Mouse (Mus musculus) intestine, embryonic 14.5 days (tissue): Measurements from ENCODE around the gene Zbtb45. TPM values are rescaled to one million over a fixed set of nuclear protein-coding genes. Genes with fewer than 3 reads are reported as not detected.
A peak's percentile ranks its signal among the peaks of the same experiment; 100 is the strongest.

Experiments used
- ATAC-seq: fragments of 200-750 bp; cut with Nextera tagmentation; replicated peaks from 2 replicates; pipeline ENCODE4 v1.8.0; 2017; ENCODE audit warnings: low read depth, moderate number of reproducible peaks, moderate TSS enrichment, moderate library complexity; ENCODE audit not compliant: low FRiP score, low TSS enrichment
- DNase-seq: peaks from one replicate; pipeline ENCODE4 v3.0.0-alpha.2; 2018; ENCODE audit warnings: low spot score
- H3K27ac ChIP-seq: fragments of 300-500 bp; sonication (generic); 2 replicates; pipeline ENCODE4 v1.5.1; 2014; ENCODE audit warnings: low read depth, mild to moderate bottlenecking, control low read depth
- H3K27me3 ChIP-seq: fragments of 300-500 bp; sonication (generic); replicated peaks from 2 replicates; pipeline ENCODE4 v1.6.1; 2014; ENCODE audit warnings: low read length, control low read depth; ENCODE audit not compliant: control insufficient read depth, insufficient read depth
- H3K36me3 ChIP-seq: fragments of 300-500 bp; sonication (generic); 2 replicates; pipeline ENCODE4 v1.6.1; 2014; ENCODE audit warnings: low read length, control low read depth; ENCODE audit not compliant: control insufficient read depth, insufficient read depth
- H3K4me1 ChIP-seq: fragments of 300-500 bp; sonication (generic); replicated peaks from 2 replicates; pipeline ENCODE4 v1.6.1; 2014; ENCODE audit warnings: low read length, control low read depth, mixed read lengths; ENCODE audit not compliant: control insufficient read depth, insufficient read depth
- H3K4me2 ChIP-seq: fragments of 300-500 bp; sonication (generic); 2 replicates; pipeline ENCODE4 v1.6.1; 2014; ENCODE audit warnings: low read length
- H3K4me3 ChIP-seq: fragments of 300-500 bp; sonication (generic); 2 replicates; pipeline ENCODE4 v1.5.1; 2014; ENCODE audit warnings: low read depth, low read length, control low read depth, mixed read lengths
- H3K9ac ChIP-seq: fragments of 300-500 bp; sonication (generic); 2 replicates; pipeline ENCODE4 v1.6.1; 2014; ENCODE audit warnings: mild to moderate bottlenecking, low read length
- H3K9me3 ChIP-seq: fragments of 300-500 bp; sonication (generic); 2 replicates; pipeline ENCODE4 v1.6.1; 2016; ENCODE audit warnings: low read length, control low read depth; ENCODE audit not compliant: control insufficient read depth
- WGBS: fragments of 180-500 bp; shearing (Covaris S2); extraction: QIAGEN DNeasy Blood & Tissue Kit; methylation state at CpG from one replicate; pipeline ENCODE4 v1.1.7; 2014; 5-methylcytosine and 5-hydroxymethylcytosine counted together
- polyA plus RNA-seq: library from polyadenylated mRNA; unstranded; fragments of >200 nt; fragmentation: Nextera tagmentation; extraction: Ambion mirVana; gene quantifications from 2 replicates; pipeline ENCODE4 v1.2.1, GENCODE M21; 2014

Gene Zbtb45
- polyA plus RNA-seq, 1 experiment from 2014 or later = 26.9 TPM

DNA sequence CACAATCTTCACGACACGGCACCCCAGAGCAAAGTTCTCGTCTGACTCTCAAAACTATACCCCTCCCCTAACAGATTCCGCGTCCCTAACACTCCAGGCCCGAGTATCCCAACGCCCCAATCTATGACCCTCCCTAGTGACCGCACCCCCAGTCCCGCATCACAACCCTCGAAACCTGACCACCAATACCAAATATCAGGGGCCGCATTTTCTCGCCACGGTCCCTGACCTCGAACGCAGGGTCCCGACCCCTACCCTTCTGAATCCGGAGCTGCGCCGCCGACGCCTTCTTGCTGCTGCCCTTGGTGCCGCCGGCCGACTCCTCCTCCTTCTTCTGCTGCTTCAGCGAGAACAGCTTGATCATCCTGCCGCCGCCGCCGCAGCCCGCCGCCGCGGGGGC lies 27.5 kb upstream of the Zbtb45 start:
- peaks cover 11% of the 10 kb centered on the region for H3K27me3 ChIP-seq
- H3K9ac ChIP-seq = peak overlapping the region; percentile 94
- peaks cover 30% of the 10 kb centered on the region for H3K36me3 ChIP-seq
- no peaks in the 10 kb centered on the region for H3K9me3 ChIP-seq
- under 1% methylated on average over 32 of the region's 33 CpGs for WGBS
- H3K27ac ChIP-seq = peak overlapping the region; percentile 100
- peak overlapping the region; percentile 80 for H3K4me2 ChIP-seq
- no peak; the same call in 1 of the 2 replicates for ATAC-seq
- peaks cover 29% of the 10 kb centered on the region for H3K4me1 ChIP-seq
- DNase-seq = peak; percentile 83
- peak overlapping the region; percentile 61 for H3K4me3 ChIP-seq

GRCm38 (mm10) chr7:13036806-13037205 lies 27.0 kb upstream of the Zbtb45 start:
- Histone ChIP-seq H3K9ac (peak overlapping the region; percentile 94), H3K36me3 (peaks cover 35% of the 10 kb centered on the region), H3K9me3 (no peaks in the 10 kb centered on the region), H3K27me3 (peaks cover 5% of the 10 kb centered on the region), H3K4me1 (peaks cover 29% of the 10 kb centered on the region), H3K4me2 (peak overlapping the region; percentile 80), H3K4me3 (peak overlapping the region; percentile 61), H3K27ac (0 out of 2 replicates have a peak overlapping the region, but pooled peaks have one; percentile 100)
- DNase-seq = no peak
- no peak for ATAC-seq
- WGBS = 38% methylated on average over 4 of the region's 4 CpGs

GRCm38 (mm10) chr7:13035211-13035855 lies 25.5 kb upstream of the Zbtb45 start:
- 83% methylated on average over 17 of the region's 17 CpGs for WGBS
- Histone ChIP-seq H3K4me1 (peaks cover 29% of the 10 kb centered on the region), H3K27me3 (no peaks in the 10 kb centered on the region), H3K36me3 (peaks cover 50% of the 10 kb centered on the region), H3K4me3 (no peak overlapping the region), H3K9ac (no peak overlapping the region), H3K27ac (peak overlapping the region; percentile 86), H3K9me3 (no peaks in the 10 kb centered on the region), H3K4me2 (peak overlapping the region; percentile 78; the same call in 1 of the 2 replicates)
- ATAC-seq (no peak), DNase-seq (no peak)

- Histone ChIP-seq H3K4me3 (peak within 1 kb of the TSS; percentile 61), H3K36me3 (peaks cover 60% of the 10 kb centered on the region), H3K9me3 (no peaks in the 10 kb centered on the region), H3K4me1 (peaks cover 29% of the 10 kb centered on the region), H3K4me2 (peak within 1 kb of the TSS; percentile 78), H3K27ac (peak within 1 kb of the TSS; percentile 86), H3K9ac (peak within 1 kb of the TSS; percentile 79), H3K27me3 (no peaks in the 10 kb centered on the region)
- DNase-seq (peak; percentile 96), ATAC-seq (peak; percentile 75)
- under 1% methylated on average over 45 of the region's 45 CpGs for WGBS
Observed at GRCm38 (mm10) chr7:13034148-13034977, 24.5 kb upstream of the Zbtb45 start, which contains the start of gene Chmp2a. Chmp2a (minus strand) TSS chr7:13034807.

DNA sequence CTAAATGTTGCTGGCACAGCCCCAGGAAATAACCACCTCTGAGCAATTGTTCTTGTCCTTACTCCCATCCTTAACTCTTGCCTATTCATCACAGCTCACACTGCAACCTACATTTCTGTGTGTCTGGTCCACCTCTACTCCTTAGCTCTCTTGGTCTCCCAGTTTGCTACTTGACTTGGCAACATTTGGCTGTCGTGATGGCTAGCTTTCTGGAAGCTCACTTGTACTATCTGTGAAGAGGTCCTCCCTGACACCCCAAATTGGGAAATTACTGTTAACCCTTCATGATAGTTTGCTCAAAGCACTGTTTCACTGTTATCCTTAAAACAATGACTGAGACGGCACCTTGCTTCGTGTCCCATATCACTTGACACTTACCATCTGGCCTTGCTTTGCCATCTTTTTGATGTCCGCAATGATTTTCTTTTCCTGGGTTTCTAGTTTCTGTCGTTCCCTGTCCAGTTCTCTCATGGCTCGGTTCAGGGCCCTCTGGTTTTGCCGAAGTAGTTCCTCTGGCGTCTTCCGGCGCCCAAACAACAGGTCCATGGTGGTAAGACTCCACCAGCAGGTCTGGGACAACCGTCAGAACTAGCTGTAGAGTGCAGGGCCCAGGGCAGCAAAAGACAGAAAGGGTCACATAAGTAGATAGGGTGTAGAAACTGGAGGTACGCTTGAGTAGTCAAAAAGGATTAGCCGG lies 23.8 kb upstream of the Zbtb45 start:
- H3K4me1 ChIP-seq = peaks cover 21% of the 10 kb centered on the region
- H3K9me3 ChIP-seq = no peaks in the 10 kb centered on the region
- ATAC-seq (no peak), DNase-seq (peak; percentile 54)
- H3K9ac ChIP-seq = peak overlapping the region; percentile 79
- peak overlapping the region; percentile 86 for H3K27ac ChIP-seq
- peaks cover 67% of the 10 kb centered on the region for H3K36me3 ChIP-seq
- no peaks in the 10 kb centered on the region for H3K27me3 ChIP-seq
- 40% methylated on average over 13 of the region's 13 CpGs for WGBS
- peak overlapping the region; percentile 78 for H3K4me2 ChIP-seq
- H3K4me3 ChIP-seq = peak overlapping the region; percentile 61

DNA sequence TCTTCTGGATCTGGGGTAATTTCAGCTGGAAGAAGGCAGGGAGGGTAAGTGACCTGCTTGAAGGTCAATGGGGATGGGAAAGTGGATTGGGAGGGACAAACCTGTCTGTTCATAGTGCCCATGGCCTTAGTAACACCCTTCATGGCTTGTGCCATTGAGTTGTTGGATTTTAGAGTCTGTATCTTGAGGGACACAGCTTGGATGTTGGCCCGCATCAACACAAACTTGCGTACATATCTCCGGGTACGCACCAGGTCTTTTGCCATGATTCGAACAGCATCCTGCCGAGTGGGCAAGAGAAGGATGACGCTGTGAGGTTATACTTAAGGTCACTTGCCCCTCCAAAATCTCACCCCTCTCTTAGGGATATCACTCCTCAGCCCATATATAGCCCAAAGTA lies 22.7 kb upstream of the Zbtb45 start:
- H3K27me3 ChIP-seq = no peaks in the 10 kb centered on the region
- no peak overlapping the region for H3K9ac ChIP-seq
- H3K4me1 ChIP-seq = peaks cover 21% of the 10 kb centered on the region
- DNase-seq = no peak
- no peaks in the 10 kb centered on the region for H3K9me3 ChIP-seq
- peaks cover 78% of the 10 kb centered on the region for H3K36me3 ChIP-seq
- WGBS = 91% methylated on average over 7 of the region's 7 CpGs
- H3K4me3 ChIP-seq = no peak overlapping the region
- H3K27ac ChIP-seq = no peak overlapping the region
- no peak for ATAC-seq
- no peak overlapping the region for H3K4me2 ChIP-seq

- Histone ChIP-seq H3K9me3 (no peaks in the 10 kb centered on the region), H3K4me3 (no peak overlapping the region), H3K4me2 (no peak overlapping the region), H3K4me1 (peaks cover 21% of the 10 kb centered on the region), H3K36me3 (peaks cover 83% of the 10 kb centered on the region), H3K27me3 (no peaks in the 10 kb centered on the region), H3K27ac (no peak overlapping the region), H3K9ac (no peak overlapping the region)
- peak; percentile 50 for DNase-seq
- no peak for ATAC-seq
- WGBS = 80% methylated on average over 2 of the region's 2 CpGs
Observed at GRCm38 (mm10) chr7:13031983-13032382, 22.1 kb upstream of the Zbtb45 start.

DNA sequence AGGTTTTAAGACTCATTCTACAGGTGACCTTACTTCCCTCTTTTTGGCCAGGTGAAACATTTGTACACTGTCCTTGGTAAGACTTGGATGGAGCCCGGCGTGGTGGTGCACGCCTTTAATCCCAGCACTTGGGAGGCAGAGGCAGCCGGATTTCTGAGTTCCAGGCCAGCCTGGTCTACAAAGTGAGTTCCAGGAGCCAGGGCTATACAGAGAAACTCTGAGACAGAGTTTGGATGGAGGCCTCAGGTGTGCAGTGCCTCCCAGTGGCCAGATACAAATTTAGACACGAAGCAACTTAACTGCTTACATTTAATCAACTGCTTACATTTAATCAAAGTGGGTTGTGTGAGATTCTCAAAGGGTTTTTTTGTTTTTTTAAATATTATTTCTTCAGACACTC lies 21.2 kb upstream of the Zbtb45 start:
- no peak overlapping the region; the same call in 1 of the 2 replicates for H3K4me3 ChIP-seq
- peaks cover 87% of the 10 kb centered on the region for H3K36me3 ChIP-seq
- H3K4me1 ChIP-seq = peaks cover 21% of the 10 kb centered on the region
- H3K4me2 ChIP-seq = no peak overlapping the region
- 64% methylated on average over 5 of the region's 5 CpGs for WGBS
- H3K9ac ChIP-seq = no peak overlapping the region
- no peaks in the 10 kb centered on the region for H3K27me3 ChIP-seq
- H3K9me3 ChIP-seq = no peaks in the 10 kb centered on the region
- H3K27ac ChIP-seq = no peak overlapping the region
- no peak for DNase-seq
- no peak for ATAC-seq
